Mouse (Mus musculus): ENCODE measurements around the gene Gm9112. TPM values are rescaled to one million over a fixed set of nuclear protein-coding genes. Genes with fewer than 3 reads are reported as not detected.

The Gm9112 gene
- polyA plus RNA-seq, 1 experiment from 2014 or later, result not detected

Other genes starting within 250 kb of the Gm9112 start
- 3.2 and 4.2 TPM in 2 replicates for gene Hdac8, start 202.3 kb downstream of the Gm9112 start, polyA plus RNA-seq (2014; fragmentation: Nextera tagmentation; extraction: Ambion mirVana)
- 7.4 and 8.1 TPM in 2 replicates for gene Phka1, start 63.4 kb downstream of the Gm9112 start, polyA plus RNA-seq (2014; fragmentation: Nextera tagmentation; extraction: Ambion mirVana)
- not detected in 2 replicates for gene Gm3880, start 20.7 kb downstream of the Gm9112 start, polyA plus RNA-seq (2014; fragmentation: Nextera tagmentation; extraction: Ambion mirVana)
- not detected in 2 replicates for gene Dmrtc1b, start 230 bp upstream of the Gm9112 start, polyA plus RNA-seq (2014; fragmentation: Nextera tagmentation; extraction: Ambion mirVana)
- not detected in 2 replicates for gene Dmrtc1c1, start 95.3 kb upstream of the Gm9112 start, polyA plus RNA-seq (2014; fragmentation: Nextera tagmentation; extraction: Ambion mirVana)
- not detected in 2 replicates for gene Dmrtc1c2, start 147.0 kb upstream of the Gm9112 start, polyA plus RNA-seq (2014; fragmentation: Nextera tagmentation; extraction: Ambion mirVana)
- gene 1700031F05Rik, start 160.3 kb upstream of the Gm9112 start, polyA plus RNA-seq (2014; fragmentation: Nextera tagmentation; extraction: Ambion mirVana), result not detected in 2 replicates
- gene Dmrtc1a, start 201.1 kb upstream of the Gm9112 start, polyA plus RNA-seq (2014; fragmentation: Nextera tagmentation; extraction: Ambion mirVana), result 0.68 and 1.1 TPM in 2 replicates
- not detected in 2 replicates for gene 1700011M02Rik, start 201.3 kb upstream of the Gm9112 start, polyA plus RNA-seq (2014; fragmentation: Nextera tagmentation; extraction: Ambion mirVana)
- not detected in 2 replicates for gene 1700018G05Rik, start 220.7 kb upstream of the Gm9112 start, polyA plus RNA-seq (2014; fragmentation: Nextera tagmentation; extraction: Ambion mirVana)

Measured in embryonic facial prominence, embryonic 11.5 days (tissue).